Mouse (Mus musculus) kidney, postnatal 25 days (tissue): ENCODE results near the gene Akr1c19.

ENCODE experiments used
- DNase-seq, 2 experiments: peaks; one replicate each; pipeline ENCODE4 v3.0.0; 2021; ENCODE audit warnings: mixed read lengths in 2 of 2

The Akr1c19 gene

DNA sequence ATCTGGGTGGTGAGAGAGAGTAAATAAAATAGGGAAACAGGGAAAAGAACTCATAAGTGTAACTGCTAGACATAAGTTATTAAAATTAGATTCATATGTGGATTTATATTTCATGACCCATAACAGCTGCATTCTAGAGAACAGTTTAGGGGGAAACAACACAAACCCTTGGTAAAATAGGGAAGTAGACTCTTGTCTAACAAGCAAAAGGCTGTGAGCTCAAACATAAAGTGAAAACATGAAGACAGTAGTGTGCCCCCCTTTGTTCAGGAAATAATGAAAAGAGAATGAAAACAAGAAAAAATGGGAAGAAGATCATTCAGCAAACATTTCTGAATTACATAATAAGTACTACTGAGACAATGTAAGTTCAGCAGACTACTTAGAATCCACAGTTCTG is 42.4 kb downstream of the Akr1c19 start:
- no peak for DNase-seq

- DNase-seq = no peak
Measured at GRCm38 (mm10) chr13:4277526-4277925, 49.0 kb downstream of the Akr1c19 start.

DNA sequence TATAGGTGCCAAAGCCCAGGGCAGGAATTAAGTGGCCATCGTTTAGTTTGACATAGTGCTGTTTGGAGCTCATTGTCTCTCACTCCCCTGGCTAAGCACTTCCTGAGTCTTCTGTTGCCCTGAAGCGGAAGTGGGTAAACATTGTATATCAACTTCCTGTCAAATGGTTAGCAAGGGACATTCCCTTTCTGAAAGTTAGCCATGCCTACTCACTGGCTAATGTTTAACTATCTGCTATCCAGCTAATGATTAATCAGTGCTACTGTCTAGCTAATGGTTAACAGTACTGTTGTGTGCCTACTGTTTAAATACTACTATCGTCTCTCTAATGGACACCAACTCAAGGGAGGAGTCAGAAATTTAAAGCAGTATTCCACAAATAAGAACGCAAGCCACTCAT is 50.8 kb downstream of the Akr1c19 start, which contains the start of gene Akr1c12:
TSS of gene Akr1c12 (minus strand) at position 150 of the 400 bp plus-strand sequence.
- DNase-seq = peak in 1 of 2 experiments; percentile 6

- peak in 1 of 2 experiments; percentile 70 for DNase-seq
Measured at GRCm38 (mm10) chr13:4281471-4282412, 53.2 kb downstream of the Akr1c19 start.

DNA sequence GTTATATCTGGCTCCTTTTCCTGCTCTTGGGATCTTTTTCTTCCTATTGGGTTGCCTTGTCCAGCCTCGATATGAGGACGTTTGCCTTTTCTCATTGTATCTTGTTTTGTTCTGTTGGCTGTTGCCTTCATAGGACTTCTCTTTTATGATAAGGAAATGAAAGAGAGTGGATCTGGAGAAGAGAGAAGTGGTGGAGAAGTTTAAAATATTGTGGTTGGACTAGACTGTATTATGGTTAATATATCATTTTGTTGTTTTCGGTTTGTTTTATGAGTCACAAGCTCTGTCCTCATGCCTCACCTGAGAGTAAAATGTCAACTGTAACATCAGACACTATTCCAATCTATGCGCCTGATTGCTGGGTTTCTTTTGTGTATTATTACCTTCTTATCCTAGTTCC is 68.5 kb downstream of the Akr1c19 start:
- no peak for DNase-seq
